Mouse (Mus musculus) liver, embryonic 11.5 days (tissue): ENCODE results near the gene Immp2l. TPM values are rescaled to one million over a fixed set of nuclear protein-coding genes. Genes with fewer than 3 reads are reported as not detected.

Experiments used
- ATAC-seq: fragments of 200-750 bp; cut with Nextera tagmentation; replicated peaks from 2 replicates; pipeline ENCODE4 v1.8.0; 2017; ENCODE audit warnings: moderate number of reproducible peaks, mild to moderate bottlenecking, moderate TSS enrichment, moderate library complexity; ENCODE audit not compliant: low FRiP score
- DNase-seq: peaks from one replicate; pipeline ENCODE4 v3.0.0-alpha.2; 2017; ENCODE audit warnings: low spot score
- H3K27ac ChIP-seq: fragments of 300-500 bp; sonication (generic); 2 replicates; pipeline ENCODE4 v1.5.1; 2014; ENCODE audit warnings: mild to moderate bottlenecking, low read depth, low read length, control low read depth
- H3K27me3 ChIP-seq: fragments of 300-500 bp; sonication (generic); replicated peaks from 2 replicates; pipeline ENCODE4 v1.6.1; 2014; ENCODE audit warnings: low read length, mixed read lengths; ENCODE audit not compliant: control insufficient read depth, insufficient read depth
- H3K36me3 ChIP-seq: fragments of 300-500 bp; sonication (generic); 2 replicates; pipeline ENCODE4 v1.6.1; 2014; ENCODE audit warnings: mild to moderate bottlenecking, low read length, moderate library complexity, mixed read lengths; ENCODE audit not compliant: control insufficient read depth, insufficient read depth
- H3K4me1 ChIP-seq: fragments of 300-500 bp; sonication (generic); replicated peaks from 2 replicates; pipeline ENCODE4 v1.6.1; 2014; ENCODE audit warnings: low read length, mixed read lengths; ENCODE audit not compliant: control insufficient read depth, insufficient read depth
- H3K4me2 ChIP-seq: fragments of 300-500 bp; sonication (generic); 2 replicates; pipeline ENCODE4 v1.6.1; 2014; ENCODE audit warnings: mild to moderate bottlenecking, control low read depth, moderate library complexity
- H3K4me3 ChIP-seq: fragments of 300-500 bp; sonication (generic); 2 replicates; pipeline ENCODE4 v1.5.1; 2014; ENCODE audit warnings: low read depth, low read length, control low read depth
- H3K9ac ChIP-seq: fragments of 300-500 bp; sonication (generic); 2 replicates; pipeline ENCODE4 v1.6.1; 2014; ENCODE audit warnings: low read depth, low read length, control low read depth
- H3K9me3 ChIP-seq: fragments of 300-500 bp; sonication (generic); 2 replicates; pipeline ENCODE4 v1.6.1; 2016; ENCODE audit warnings: low read length, inconsistent platforms, mixed read lengths; ENCODE audit not compliant: control insufficient read depth
- WGBS: fragments of 180-500 bp; shearing (Covaris S2); extraction: QIAGEN DNeasy Blood & Tissue Kit; methylation state at CpG from one replicate; pipeline ENCODE4 v1.1.7; 2014; 5-methylcytosine and 5-hydroxymethylcytosine counted together
- polyA plus RNA-seq: library from polyadenylated mRNA; unstranded; fragments of >200 nt; fragmentation: Nextera tagmentation; extraction: Ambion mirVana; gene quantifications from 2 replicates; pipeline ENCODE4 v1.2.1, GENCODE M21; 2014

Immp2l gene
- polyA plus RNA-seq, 1 experiment from 2014 or later, result 15.6 TPM

GRCm38 (mm10) chr12:41277896-41278295, 254.0 kb downstream of the Immp2l start:
- no peak overlapping the region for H3K9ac ChIP-seq
- 82% methylated on average over 1 of the region's 1 CpGs for WGBS
- no peak overlapping the region for H3K4me3 ChIP-seq
- no peak overlapping the region for H3K4me2 ChIP-seq
- H3K27me3 ChIP-seq, result no peaks in the 10 kb centered on the region
- no peaks in the 10 kb centered on the region for H3K4me1 ChIP-seq
- no peaks in the 10 kb centered on the region for H3K9me3 ChIP-seq
- no peaks in the 10 kb centered on the region for H3K36me3 ChIP-seq
- no peak for DNase-seq
- ATAC-seq, result no peak
- H3K27ac ChIP-seq, result no peak overlapping the region

DNA sequence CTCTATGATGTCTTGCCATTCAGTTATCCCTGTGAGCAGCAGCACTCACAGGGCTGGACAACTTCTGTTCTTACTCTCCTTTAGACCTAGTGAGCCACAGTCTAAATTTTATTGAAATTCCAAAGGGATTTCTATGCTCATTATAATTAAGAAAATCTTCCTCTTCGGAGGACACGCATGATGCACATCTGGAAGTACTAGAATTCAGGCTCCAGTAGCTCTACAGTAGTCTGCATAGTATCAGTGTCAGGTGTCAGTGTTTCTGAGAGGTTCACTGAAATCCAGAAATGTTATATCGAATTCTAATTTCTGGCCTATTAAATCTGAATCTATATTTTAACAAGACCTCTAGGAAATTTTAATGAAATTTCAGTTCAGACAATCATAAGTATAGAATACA, 265.2 kb downstream of the Immp2l start:
- WGBS, result 89% methylated on average over 3 of the region's 3 CpGs

GRCm38 (mm10) chr12:41307015-41307414, 283.1 kb downstream of the Immp2l start:
- Histone ChIP-seq H3K9ac (no peak overlapping the region), H3K27ac (no peak overlapping the region), H3K4me3 (no peak overlapping the region), H3K4me1 (no peaks in the 10 kb centered on the region), H3K9me3 (no peaks in the 10 kb centered on the region), H3K27me3 (no peaks in the 10 kb centered on the region), H3K4me2 (no peak overlapping the region), H3K36me3 (no peaks in the 10 kb centered on the region)
- 78% methylated on average over 3 of the region's 3 CpGs for WGBS
- DNase-seq, result no peak
- no peak for ATAC-seq

More for the DNA sequence above, 265.2 kb downstream of the Immp2l start:
- ATAC-seq, result no peak
- no peak overlapping the region for H3K4me3 ChIP-seq
- H3K36me3 ChIP-seq, result no peaks in the 10 kb centered on the region
- no peak for DNase-seq
- no peaks in the 10 kb centered on the region for H3K9me3 ChIP-seq
- H3K4me2 ChIP-seq, result no peak overlapping the region
- no peak overlapping the region for H3K9ac ChIP-seq
- no peaks in the 10 kb centered on the region for H3K4me1 ChIP-seq
- H3K27ac ChIP-seq, result no peak overlapping the region
- H3K27me3 ChIP-seq, result no peaks in the 10 kb centered on the region

- H3K9me3 ChIP-seq, result no peaks in the 10 kb centered on the region
- no peak overlapping the region for H3K27ac ChIP-seq
- 83% methylated on average over 6 of the region's 6 CpGs for WGBS
- no peaks in the 10 kb centered on the region for H3K27me3 ChIP-seq
- H3K4me2 ChIP-seq, result no peak overlapping the region
- H3K36me3 ChIP-seq, result no peaks in the 10 kb centered on the region
- H3K9ac ChIP-seq, result no peak overlapping the region
- ATAC-seq (no peak), DNase-seq (no peak)
- H3K4me1 ChIP-seq, result no peaks in the 10 kb centered on the region
- no peak overlapping the region for H3K4me3 ChIP-seq
Observed at GRCm38 (mm10) chr12:41308726-41309680, 285.1 kb downstream of the Immp2l start.

GRCm38 (mm10) chr12:41313391-41313790, 289.5 kb downstream of the Immp2l start:
- Histone ChIP-seq H3K9ac (no peak overlapping the region), H3K4me1 (no peaks in the 10 kb centered on the region), H3K4me2 (no peak overlapping the region), H3K27me3 (no peaks in the 10 kb centered on the region), H3K36me3 (no peaks in the 10 kb centered on the region), H3K9me3 (no peaks in the 10 kb centered on the region), H3K27ac (no peak overlapping the region), H3K4me3 (no peak overlapping the region)
- WGBS, result 70% methylated on average over 6 of the region's 6 CpGs
- ATAC-seq, result no peak
- DNase-seq, result no peak

DNA sequence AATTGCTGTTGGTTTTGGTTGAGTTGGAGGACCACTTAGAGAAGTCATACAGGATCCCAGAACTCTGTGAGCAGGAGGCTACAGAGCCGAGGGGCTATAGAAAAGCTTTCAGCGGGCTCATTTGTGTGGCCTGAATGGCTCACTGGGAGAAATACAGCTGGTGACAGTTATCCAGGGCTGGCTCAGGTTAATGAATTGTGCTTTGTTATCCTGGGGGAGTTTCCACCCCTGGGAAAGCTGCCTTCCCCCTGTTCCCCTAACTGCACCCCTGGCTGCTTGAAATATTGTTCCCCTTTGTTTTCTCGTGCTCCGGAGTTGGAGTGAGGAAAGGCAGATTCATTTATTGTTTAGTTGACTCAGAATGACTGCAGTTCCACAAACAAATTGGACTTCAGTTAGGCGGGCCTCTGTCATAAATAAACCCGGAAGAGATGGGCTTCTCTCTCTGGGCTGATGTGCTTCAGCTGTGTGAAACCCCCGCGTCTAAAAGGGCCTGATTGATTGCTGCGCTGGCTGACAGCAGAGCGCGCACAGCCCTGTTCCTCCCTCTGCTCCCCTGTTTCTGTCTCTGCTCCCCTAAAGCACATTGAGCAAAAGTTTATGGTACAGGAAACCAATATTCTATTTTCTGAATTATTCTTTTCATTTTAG, 291.0 kb downstream of the Immp2l start:
- no peak overlapping the region for H3K9ac ChIP-seq
- H3K4me2 ChIP-seq, result no peak overlapping the region
- DNase-seq (no peak), ATAC-seq (no peak)
- WGBS, result 54% methylated on average over 11 of the region's 11 CpGs
- H3K27ac ChIP-seq, result no peak overlapping the region
- no peaks in the 10 kb centered on the region for H3K9me3 ChIP-seq
- H3K4me1 ChIP-seq, result no peaks in the 10 kb centered on the region
- no peaks in the 10 kb centered on the region for H3K36me3 ChIP-seq
- no peaks in the 10 kb centered on the region for H3K27me3 ChIP-seq
- no peak overlapping the region for H3K4me3 ChIP-seq

GRCm38 (mm10) chr12:41315871-41316270, 292.0 kb downstream of the Immp2l start:
- no peak for ATAC-seq
- WGBS, result 82% methylated on average over 4 of the region's 4 CpGs

DNA sequence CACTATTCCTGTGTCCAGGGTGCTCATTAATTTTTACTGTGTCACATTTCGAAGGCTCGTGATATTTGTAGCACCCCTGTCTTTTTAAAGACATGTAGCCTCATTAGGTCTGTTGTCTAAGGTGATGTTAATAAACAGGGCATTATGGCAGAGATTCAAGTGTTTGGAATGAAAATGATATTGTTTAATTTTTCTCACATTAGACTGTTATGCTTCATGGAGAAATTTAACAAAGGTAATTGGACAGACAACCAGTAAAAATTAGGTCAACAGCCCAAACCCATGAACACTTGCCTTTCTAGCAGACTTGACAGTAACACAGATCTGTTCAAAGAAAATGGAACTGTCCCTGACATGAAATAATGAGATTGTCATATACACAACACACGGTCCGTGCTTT, 292.5 kb downstream of the Immp2l start:
- Histone ChIP-seq H3K4me2 (no peak overlapping the region), H3K9ac (no peak overlapping the region), H3K36me3 (no peaks in the 10 kb centered on the region), H3K4me3 (no peak overlapping the region), H3K4me1 (no peaks in the 10 kb centered on the region), H3K27ac (no peak overlapping the region), H3K9me3 (no peaks in the 10 kb centered on the region), H3K27me3 (no peaks in the 10 kb centered on the region)
- DNase-seq, result no peak
- 90% methylated on average over 4 of the region's 4 CpGs for WGBS
- no peak for ATAC-seq

More at GRCm38 (mm10) chr12:41315871-41316270, 292.0 kb downstream of the Immp2l start:
- no peak overlapping the region for H3K4me2 ChIP-seq
- no peaks in the 10 kb centered on the region for H3K36me3 ChIP-seq
- H3K9me3 ChIP-seq, result no peaks in the 10 kb centered on the region
- no peaks in the 10 kb centered on the region for H3K4me1 ChIP-seq
- no peak overlapping the region for H3K4me3 ChIP-seq
- no peak overlapping the region for H3K27ac ChIP-seq
- no peaks in the 10 kb centered on the region for H3K27me3 ChIP-seq
- H3K9ac ChIP-seq, result no peak overlapping the region
- no peak for DNase-seq
